Mouse (Mus musculus): ENCODE measurements around the gene Rsl24d1. TPM values are rescaled to one million over a fixed set of nuclear protein-coding genes. Genes with fewer than 3 reads are reported as not detected.

Gene Rsl24d1
- polyA plus RNA-seq, 1 experiment from 2014 or later, result 172 TPM

- ATAC-seq (ENCODE audit: low FRiP score) (no peak), DNase-seq (ENCODE audit: low spot score, missing footprints) (no peak)
- Histone ChIP-seq H3K9me3 (ENCODE audit: control insufficient read depth, low read length) (no peaks in the 10 kb centered on the region), H3K4me2 (no peak overlapping the region), H3K27me3 (ENCODE audit: control insufficient read depth, insufficient read depth, low read length) (no peaks in the 10 kb centered on the region), H3K9ac (ENCODE audit: low read length) (no peak overlapping the region), H3K4me1 (ENCODE audit: control insufficient read depth, insufficient read depth, low read length) (no peaks in the 10 kb centered on the region), H3K36me3 (ENCODE audit: control insufficient read depth, insufficient read depth, low read length) (no peaks in the 10 kb centered on the region), H3K4me3 (ENCODE audit: low read depth, low read length) (no peak overlapping the region), H3K27ac (ENCODE audit: low read depth, low read length) (no peak overlapping the region)
- 89% methylated on average over 4 of the region's 4 CpGs for WGBS
Observed at GRCm38 (mm10) chr9:73157968-73158367, 44.7 kb downstream of the Rsl24d1 start.

- Histone ChIP-seq H3K9ac (ENCODE audit: low read length) (no peak overlapping the region), H3K4me1 (ENCODE audit: control insufficient read depth, insufficient read depth, low read length) (no peaks in the 10 kb centered on the region), H3K27me3 (ENCODE audit: control insufficient read depth, insufficient read depth, low read length) (no peaks in the 10 kb centered on the region), H3K4me3 (ENCODE audit: low read depth, low read length) (no peak overlapping the region), H3K9me3 (ENCODE audit: control insufficient read depth, low read length) (no peaks in the 10 kb centered on the region), H3K4me2 (no peak overlapping the region), H3K27ac (ENCODE audit: low read depth, low read length) (no peak overlapping the region), H3K36me3 (ENCODE audit: control insufficient read depth, insufficient read depth, low read length) (no peaks in the 10 kb centered on the region)
- DNase-seq (ENCODE audit: low spot score, missing footprints), result no peak
- WGBS, result 48% methylated on average over 1 of the region's 1 CpGs
- ATAC-seq (ENCODE audit: low FRiP score), result no peak
Observed at GRCm38 (mm10) chr9:73159265-73159664, 46.0 kb downstream of the Rsl24d1 start.

GRCm38 (mm10) chr9:73162571-73163333 lies 49.5 kb downstream of the Rsl24d1 start:
- ATAC-seq (ENCODE audit: low FRiP score) (peak; percentile 65; the same call in 1 of the 2 replicates), DNase-seq (ENCODE audit: low spot score, missing footprints) (peak; percentile 97)
- Histone ChIP-seq H3K4me1 (ENCODE audit: control insufficient read depth, insufficient read depth, low read length) (no peaks in the 10 kb centered on the region), H3K27ac (ENCODE audit: low read depth, low read length) (no peak overlapping the region), H3K4me2 (peak overlapping the region; percentile 39), H3K36me3 (ENCODE audit: control insufficient read depth, insufficient read depth, low read length) (no peaks in the 10 kb centered on the region), H3K9me3 (ENCODE audit: control insufficient read depth, low read length) (no peaks in the 10 kb centered on the region), H3K4me3 (ENCODE audit: low read depth, low read length) (peak overlapping the region; percentile 13; the same call in 1 of the 2 replicates), H3K9ac (ENCODE audit: low read length) (peak overlapping the region; percentile 34; the same call in 1 of the 2 replicates), H3K27me3 (ENCODE audit: control insufficient read depth, insufficient read depth, low read length) (no peaks in the 10 kb centered on the region)
- 25% methylated on average over 26 of the region's 26 CpGs for WGBS

- H3K36me3 ChIP-seq (ENCODE audit: control insufficient read depth, insufficient read depth, low read length), result no peaks in the 10 kb centered on the region
- no peak overlapping the region for H3K4me2 ChIP-seq
- ATAC-seq (ENCODE audit: low FRiP score), result no peak
- no peak overlapping the region for H3K27ac ChIP-seq (ENCODE audit: low read depth, low read length)
- H3K9me3 ChIP-seq (ENCODE audit: control insufficient read depth, low read length), result no peaks in the 10 kb centered on the region; the same call in 1 of the 2 replicates
- no peaks in the 10 kb centered on the region for H3K4me1 ChIP-seq (ENCODE audit: control insufficient read depth, insufficient read depth, low read length)
- no peaks in the 10 kb centered on the region for H3K27me3 ChIP-seq (ENCODE audit: control insufficient read depth, insufficient read depth, low read length)
- no peak overlapping the region for H3K9ac ChIP-seq (ENCODE audit: low read length)
- H3K4me3 ChIP-seq (ENCODE audit: low read depth, low read length), result no peak overlapping the region
- 92% methylated on average over 4 of the region's 4 CpGs for WGBS
- no peak for DNase-seq (ENCODE audit: low spot score, missing footprints)
Observed at GRCm38 (mm10) chr9:73165631-73166030, 52.4 kb downstream of the Rsl24d1 start.

Other genes starting within 250 kb of the Rsl24d1 start
- 10.1 and 10.8 TPM in 2 replicates for gene Pygo1, start 187.8 kb upstream of the Rsl24d1 start, polyA plus RNA-seq (2014; fragmentation: Nextera tagmentation; extraction: Ambion mirVana)
- 2.2 and 2.6 TPM in 2 replicates for gene Dyx1c1, start 154.6 kb upstream of the Rsl24d1 start, polyA plus RNA-seq (2014; fragmentation: Nextera tagmentation; extraction: Ambion mirVana)
- not detected in 2 replicates for gene Gm44503, start 154.6 kb upstream of the Rsl24d1 start, polyA plus RNA-seq (2014; fragmentation: Nextera tagmentation; extraction: Ambion mirVana)
- 22.4 and 22.9 TPM in 2 replicates for gene Ccpg1os, start 128.0 kb upstream of the Rsl24d1 start, polyA plus RNA-seq (2014; fragmentation: Nextera tagmentation; extraction: Ambion mirVana)
- 24.9 and 26.9 TPM in 2 replicates for gene Ccpg1, start 128.0 kb upstream of the Rsl24d1 start, polyA plus RNA-seq (2014; fragmentation: Nextera tagmentation; extraction: Ambion mirVana)
- gene Pigb, start 73.0 kb upstream of the Rsl24d1 start, polyA plus RNA-seq (2014; fragmentation: Nextera tagmentation; extraction: Ambion mirVana), result 18.3 and 19.0 TPM in 2 replicates
- 0.52 and 0.55 TPM in 2 replicates for gene Rab27a, start 68.6 kb upstream of the Rsl24d1 start, polyA plus RNA-seq (2014; fragmentation: Nextera tagmentation; extraction: Ambion mirVana)
- not detected in 2 replicates for gene Khdc3, start 11.6 kb upstream of the Rsl24d1 start, polyA plus RNA-seq (2014; fragmentation: Nextera tagmentation; extraction: Ambion mirVana)
- not detected in 2 replicates for gene Gm20509, start 11.0 kb upstream of the Rsl24d1 start, polyA plus RNA-seq (2014; fragmentation: Nextera tagmentation; extraction: Ambion mirVana)